ENCODE assay signal across 11 mouse cellular contexts in the genomic region with DNA sequence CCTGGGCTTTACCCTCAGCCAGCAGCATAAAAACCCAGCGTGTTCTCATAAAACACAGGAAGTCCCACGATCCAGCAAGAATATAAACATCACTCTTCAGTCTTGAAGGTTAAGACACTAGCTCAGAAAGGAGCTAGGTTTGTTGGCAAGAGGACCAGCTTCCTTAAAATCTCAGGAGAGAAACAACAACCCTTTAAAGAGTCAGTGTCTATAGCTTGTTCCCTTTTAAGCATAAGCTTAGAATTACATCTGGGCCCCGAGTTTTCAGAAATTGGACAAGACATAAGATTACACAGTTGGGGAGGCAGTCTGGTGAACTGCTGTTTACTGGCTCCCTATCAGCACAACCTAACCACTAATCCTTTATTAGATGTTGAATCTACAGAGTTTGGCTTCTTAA. TPM values are rescaled to one million over a fixed set of nuclear protein-coding genes. Genes with fewer than 3 reads are reported as not detected.
DNase-seq lines count a peak whose midpoint lies in the region; ATAC-seq lines count a peak whose summit lies in the region.
"Had no signal": no experiment of that assay in that cellular context is flagged by ENCODE, and none has a peak within 500 bp of the region (broad histone marks: within the 10 kb centered on the region; RNA-seq: fewer than 3 reads in every experiment).

No protein-coding gene starts in this region.

- WGBS in heart, embryonic 11.5 days (ENCODE audit: insufficient replicate concordance) = 27% methylated on average over 3 of the region's 3 CpGs
- WGBS in limb, embryonic 11.5 days = 7% methylated on average over 3 of the region's 3 CpGs
- 15% methylated on average over 3 of the region's 3 CpGs for WGBS in neural tube, embryonic 14.5 days

- H3K9ac ChIP-seq in heart, embryonic 11.5 days (ENCODE audit: low read depth, low read length) = no peak overlapping the region; the same call in 1 of the 2 replicates
- H3K9ac ChIP-seq in limb, embryonic 11.5 days (ENCODE audit: low read length) = no peak overlapping the region
- peak overlapping the region; percentile 98 for H3K9ac ChIP-seq in neural tube, embryonic 14.5 days (replicated peaks; ENCODE audit: low read depth, low read length)

- peak overlapping the region; percentile 98 for H3K4me2 ChIP-seq in heart, embryonic 11.5 days
- H3K4me2 ChIP-seq in limb, embryonic 11.5 days (ENCODE audit: low read depth, severe bottlenecking) = no peak overlapping the region
- H3K4me2 ChIP-seq in neural tube, embryonic 14.5 days (ENCODE audit: low read depth, low read length) = peak overlapping the region; percentile 91

- peak overlapping the region; percentile 89 for H3K4me3 ChIP-seq in heart, embryonic 11.5 days (ENCODE audit: low read depth, low read length)
- peak overlapping the region; percentile 96 for H3K4me3 ChIP-seq in megakaryocyte, embryonic 14.5 days (replicated peaks)
- H3K4me3 ChIP-seq in limb, embryonic 11.5 days (ENCODE audit: low read depth, low read length) = no peak overlapping the region
- H3K4me3 ChIP-seq in neural tube, embryonic 14.5 days (ENCODE audit: low read depth, low read length) = peak overlapping the region; percentile 76

- intact Hi-C loops in heart, postnatal 25 days (cut with DNase I) = loop anchor here (2.0 to 10.0 kb wide), 2 partner anchors 69 to 407 kb away; a partner anchor contains a TSS

- H3K27me3 ChIP-seq in heart, embryonic 11.5 days (ENCODE audit: control insufficient read depth, insufficient read depth, low read length) = peaks cover 10% of the 10 kb centered on the region; the same call in 1 of the 2 replicates
- H3K27me3 ChIP-seq in megakaryocyte, embryonic 14.5 days (replicated peaks) = no peaks in the 10 kb centered on the region
- H3K27me3 ChIP-seq in limb, embryonic 11.5 days (ENCODE audit: control insufficient read depth, insufficient read depth, low read length) = peaks cover 10% of the 10 kb centered on the region; the same call in 1 of the 2 replicates
- H3K27me3 ChIP-seq in neural tube, embryonic 14.5 days (ENCODE audit: control insufficient read depth, insufficient read depth, low read length) = no peaks in the 10 kb centered on the region; the same call in 1 of the 2 replicates

- no peaks in the 10 kb centered on the region for H3K36me3 ChIP-seq in heart, embryonic 11.5 days (ENCODE audit: control insufficient read depth, insufficient read depth, low read length)
- H3K36me3 ChIP-seq in megakaryocyte, embryonic 14.5 days (replicated peaks; ENCODE audit: low read length) = peaks cover 58% of the 10 kb centered on the region
- no peaks in the 10 kb centered on the region for H3K36me3 ChIP-seq in limb, embryonic 11.5 days (ENCODE audit: control insufficient read depth, insufficient read depth, low read length)
- no peaks in the 10 kb centered on the region for H3K36me3 ChIP-seq in neural tube, embryonic 14.5 days (ENCODE audit: control insufficient read depth, insufficient read depth, low read length)

- H3K4me1 ChIP-seq in heart, embryonic 11.5 days (ENCODE audit: control insufficient read depth, insufficient read depth, low read length) = peaks cover 5% of the 10 kb centered on the region; the same call in 1 of the 2 replicates
- H3K4me1 ChIP-seq in megakaryocyte, embryonic 14.5 days = peaks cover 72% of the 10 kb centered on the region
- H3K4me1 ChIP-seq in limb, embryonic 11.5 days (ENCODE audit: control insufficient read depth, insufficient read depth, low read length) = peaks cover 6% of the 10 kb centered on the region
- H3K4me1 ChIP-seq in neural tube, embryonic 14.5 days (ENCODE audit: control insufficient read depth, insufficient read depth, low read length) = peaks cover 4% of the 10 kb centered on the region; the same call in 1 of the 2 replicates

- no peaks in the 10 kb centered on the region for H3K9me3 ChIP-seq in heart, embryonic 11.5 days (replicated peaks; ENCODE audit: control insufficient read depth, low read length)
- H3K9me3 ChIP-seq in megakaryocyte, embryonic 14.5 days = no peaks in the 10 kb centered on the region
- no peaks in the 10 kb centered on the region for H3K9me3 ChIP-seq in limb, embryonic 11.5 days (ENCODE audit: control insufficient read depth, low read length)
- no peaks in the 10 kb centered on the region for H3K9me3 ChIP-seq in neural tube, embryonic 14.5 days (ENCODE audit: control insufficient read depth, low read length)

- DNase-seq in heart, postnatal 25 days (ENCODE audit: low spot score) = no peak
- DNase-seq in limb, embryonic 11.5 days (ENCODE audit: low spot score) = peak; percentile 38
- DNase-seq in cerebellum, postnatal 25 days = no peak
- DNase-seq in thymus, postnatal 25 days = no peak
- DNase-seq: cerebellum, adult 8-10 months had no signal

- H3K27ac ChIP-seq in heart, embryonic 11.5 days (ENCODE audit: low read depth, low read length) = no peak overlapping the region
- no peak overlapping the region for H3K27ac ChIP-seq in limb, embryonic 11.5 days (replicated peaks; ENCODE audit: low read depth, low read length)
- H3K27ac ChIP-seq in neural tube, embryonic 14.5 days (ENCODE audit: low read depth, low read length) = no peak overlapping the region

- no peak for ATAC-seq in heart, embryonic 11.5 days (replicated peaks; ENCODE audit: insufficient number of reproducible peaks, low FRiP score, low TSS enrichment)
- ATAC-seq in megakaryocyte, adult 5-6 weeks (ENCODE audit: poor library complexity, severe bottlenecking) = no peak
- no peak for ATAC-seq in limb, embryonic 11.5 days (ENCODE audit: insufficient number of reproducible peaks, low FRiP score, low TSS enrichment, low read depth)
- ATAC-seq in neural tube, embryonic 14.5 days (ENCODE audit: low read depth) = no peak

RNA-seq across cellular contexts. Expression of a gene that starts 14.1 kb away (rescaled TPM):
- 27.9 TPM in 2 replicates for polyA plus RNA-seq in heart, embryonic 11.5 days (2014; fragmentation: Nextera tagmentation; extraction: Ambion mirVana)
- total RNA-seq in heart, postnatal 25 days (2021) = 10 to 100 TPM; 19.3 to 19.8 TPM
- polyA plus RNA-seq in megakaryocyte, embryonic 14.5 days (2012; ENCODE audit: insufficient read depth, low replicate concordance) = 436 and 585 TPM in 2 replicates
- total RNA-seq in megakaryocyte, adult 5-6 weeks (2015) = 186 and 200 TPM in 2 replicates
- 92.3 and 100 TPM in 2 replicates for total RNA-seq in megakaryocyte, adult 5-6 weeks (2017)
- polyA plus RNA-seq in limb, embryonic 11.5 days (2014; fragmentation: Nextera tagmentation; extraction: Ambion mirVana) = 35.6 and 42.3 TPM in 2 replicates
- 64.2 and 68.0 TPM in 2 replicates for polyA plus RNA-seq in neural tube, embryonic 14.5 days (2014; fragmentation: Nextera tagmentation; extraction: Ambion mirVana)
- polyA plus RNA-seq: C2C12 had no signal

RNA-seq across cellular contexts. Expression of a gene that starts 55.7 kb away (rescaled TPM):
- polyA plus RNA-seq in heart, embryonic 11.5 days (2014; fragmentation: Nextera tagmentation; extraction: Ambion mirVana) = 43.2 and 46.8 TPM in 2 replicates
- 10 to 100 TPM; 51.9 to 58.3 TPM for total RNA-seq in heart, postnatal 25 days (2021)
- polyA plus RNA-seq in megakaryocyte, embryonic 14.5 days (2012; ENCODE audit: insufficient read depth, low replicate concordance) = 2.7 TPM in 1 of 2 replicates, not detected in the other
- total RNA-seq in megakaryocyte, adult 5-6 weeks (2015) = 49.8 and 54.2 TPM in 2 replicates
- 49.2 and 49.9 TPM in 2 replicates for total RNA-seq in megakaryocyte, adult 5-6 weeks (2017)
- 53.0 and 54.6 TPM in 2 replicates for polyA plus RNA-seq in limb, embryonic 11.5 days (2014; fragmentation: Nextera tagmentation; extraction: Ambion mirVana)
- 74.0 and 82.5 TPM in 2 replicates for polyA plus RNA-seq in neural tube, embryonic 14.5 days (2014; fragmentation: Nextera tagmentation; extraction: Ambion mirVana)

RNA-seq across cellular contexts. Expression of a gene that starts 56.3 kb away (rescaled TPM):
- polyA plus RNA-seq in heart, embryonic 11.5 days (2014; fragmentation: Nextera tagmentation; extraction: Ambion mirVana) = 1.1 and 2.2 TPM in 2 replicates
- total RNA-seq in heart, postnatal 25 days (2021) = not detected
- not detected in 2 replicates for polyA plus RNA-seq in megakaryocyte, embryonic 14.5 days (2012; ENCODE audit: insufficient read depth, low replicate concordance)
- total RNA-seq in megakaryocyte, adult 5-6 weeks (2015) = 0.27 TPM in 1 of 2 replicates, not detected in the other
- total RNA-seq in megakaryocyte, adult 5-6 weeks (2017) = not detected in 2 replicates
- polyA plus RNA-seq in limb, embryonic 11.5 days (2014; fragmentation: Nextera tagmentation; extraction: Ambion mirVana) = 1.5 and 1.8 TPM in 2 replicates
- polyA plus RNA-seq in neural tube, embryonic 14.5 days (2014; fragmentation: Nextera tagmentation; extraction: Ambion mirVana) = 2.2 and 3.3 TPM in 2 replicates
- total RNA-seq: left cerebral cortex, postnatal 10 days had no signal

Comparison
In these comparisons a context has a peak if more than half of its experiments do, and no peak if none do; other contexts are left out.
1. RNA of a gene that starts 55.7 kb away (polyA plus RNA-seq): 74.0 to 82.5 TPM in neural tube, embryonic 14.5 days, 53.0 to 54.6 TPM in limb, embryonic 11.5 days and 43.2 to 46.8 TPM in heart, embryonic 11.5 days; 2.7 TPM in megakaryocyte, embryonic 14.5 days; every median in the first group is over 10 times any median in the second.